Mouse (Mus musculus): ENCODE data around the gene Fam160b1. TPM values are rescaled to one million over a fixed set of nuclear protein-coding genes. Genes with fewer than 3 reads are reported as not detected.

Gene Fam160b1
- total RNA-seq, 4 experiments from 2014 or later = 10.0 to 12.1 (median 12.0) TPM

- DNase-seq (ENCODE audit: low spot score in 2 of 2) = no peak
Observed at GRCm38 (mm10) chr19:57417800-57418580, 57.5 kb downstream of the Fam160b1 start.

DNA sequence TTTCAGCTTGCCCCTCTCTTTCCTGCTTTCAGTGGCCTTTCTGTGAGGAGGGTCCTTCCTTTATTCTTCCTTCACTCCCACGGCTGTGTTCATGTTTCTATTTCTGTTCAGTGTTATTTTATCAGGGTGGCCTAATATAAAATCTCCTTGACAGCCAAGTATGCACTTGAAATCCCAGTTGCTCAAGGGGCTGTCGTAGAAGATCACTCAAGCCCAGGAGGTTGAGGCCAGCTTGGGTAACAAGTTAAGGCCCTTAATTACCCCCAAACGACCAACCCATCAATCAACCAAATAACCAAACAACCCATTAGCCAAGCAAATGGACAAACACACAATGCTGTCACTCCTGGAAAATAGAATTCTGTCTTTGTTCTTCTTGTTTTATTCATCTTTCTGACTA lies 62.9 kb downstream of the Fam160b1 start:
- no peak for DNase-seq (ENCODE audit: low spot score in 2 of 2)

DNA sequence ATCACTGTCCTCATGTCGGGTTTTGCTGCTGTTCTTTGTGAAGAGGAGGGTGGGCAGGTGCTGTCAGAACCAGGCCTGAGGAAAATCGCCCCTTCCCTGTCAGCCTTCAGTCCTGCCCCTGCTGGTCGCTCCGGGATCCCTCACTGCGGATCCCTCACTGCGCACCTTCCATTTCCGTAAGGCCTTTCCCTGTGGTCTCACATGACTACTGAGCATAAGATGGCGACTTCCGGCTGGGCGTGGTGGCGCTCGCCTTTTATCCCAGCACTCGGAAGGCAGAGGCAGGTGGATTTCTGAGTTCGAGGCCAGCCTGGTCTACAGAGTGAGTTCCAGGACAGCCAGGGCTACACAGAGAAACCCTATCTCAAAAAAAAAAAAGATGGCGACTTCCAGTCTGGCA lies 64.8 kb downstream of the Fam160b1 start:
- DNase-seq (ENCODE audit: low spot score in 2 of 2) = no peak

DNA sequence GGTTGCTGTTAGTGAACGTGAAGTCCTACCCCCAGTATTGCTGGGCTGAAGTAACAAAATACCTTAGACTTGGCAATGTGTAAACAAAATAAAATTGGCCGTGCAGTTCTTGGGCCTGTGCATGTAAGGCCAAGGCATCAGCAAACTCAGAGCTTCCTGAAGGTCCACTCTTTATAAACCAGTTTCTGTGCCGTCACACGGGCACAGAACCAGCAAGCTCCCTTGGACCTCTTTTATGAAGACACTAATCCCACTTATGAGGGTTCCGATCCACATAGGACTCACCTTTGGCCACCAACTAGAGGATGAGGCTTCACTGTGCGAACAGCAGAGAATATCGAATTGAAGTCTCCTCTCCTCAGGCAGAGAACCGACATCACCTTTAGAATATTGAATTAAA lies 66.4 kb downstream of the Fam160b1 start:
- no peak for DNase-seq (ENCODE audit: low spot score in 2 of 2)

GRCm38 (mm10) chr19:57427756-57428438 lies 67.4 kb downstream of the Fam160b1 start:
- DNase-seq (ENCODE audit: low spot score in 2 of 2) = no peak

- no peak for DNase-seq (ENCODE audit: low spot score in 2 of 2)
Observed at GRCm38 (mm10) chr19:57428641-57429040, 68.2 kb downstream of the Fam160b1 start.

DNA sequence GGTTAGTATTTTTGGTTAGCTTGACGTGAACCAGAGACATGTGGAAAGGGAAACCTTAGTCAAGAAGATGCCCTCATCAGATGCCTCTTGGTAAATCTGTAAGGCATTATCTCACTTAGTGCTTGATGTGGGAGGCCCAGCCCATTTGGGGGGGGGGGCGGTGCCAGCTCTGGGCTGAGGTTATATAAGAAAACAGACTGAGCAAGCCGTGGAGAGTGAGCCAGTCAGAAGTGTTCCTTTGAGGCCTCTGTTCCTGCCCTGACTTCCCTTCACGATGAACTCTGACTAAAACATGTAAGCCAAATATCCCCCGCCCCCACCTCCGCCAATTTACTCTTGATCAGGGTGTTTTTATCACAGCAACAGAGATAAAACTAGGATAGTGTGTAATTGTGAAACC lies 69.4 kb downstream of the Fam160b1 start:
- no peak for DNase-seq (ENCODE audit: low spot score in 2 of 2)

DNA sequence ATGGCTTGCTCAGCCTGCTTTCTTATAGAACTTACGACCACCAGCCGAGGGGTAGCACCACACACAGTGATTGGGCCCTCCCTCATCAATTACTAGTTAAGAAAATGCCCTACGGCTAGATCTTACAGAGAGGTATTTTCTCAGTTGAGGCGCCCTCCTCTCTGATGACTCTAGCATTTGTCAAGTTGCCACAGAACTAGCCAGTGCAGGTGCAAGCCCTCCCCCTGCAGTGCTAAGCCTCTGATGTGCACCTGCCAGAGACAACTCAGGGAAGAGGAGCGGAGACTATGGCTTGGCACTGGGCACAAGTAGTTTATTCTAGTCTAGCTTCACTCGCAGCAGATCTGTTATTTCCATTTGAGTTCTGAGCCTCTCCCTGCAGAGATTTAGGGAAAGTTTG lies 71.0 kb downstream of the Fam160b1 start:
- DNase-seq (ENCODE audit: low spot score in 2 of 2) = no peak

GRCm38 (mm10) chr19:57434024-57434423 lies 73.5 kb downstream of the Fam160b1 start:
- no peak for DNase-seq (ENCODE audit: low spot score in 2 of 2)

DNA sequence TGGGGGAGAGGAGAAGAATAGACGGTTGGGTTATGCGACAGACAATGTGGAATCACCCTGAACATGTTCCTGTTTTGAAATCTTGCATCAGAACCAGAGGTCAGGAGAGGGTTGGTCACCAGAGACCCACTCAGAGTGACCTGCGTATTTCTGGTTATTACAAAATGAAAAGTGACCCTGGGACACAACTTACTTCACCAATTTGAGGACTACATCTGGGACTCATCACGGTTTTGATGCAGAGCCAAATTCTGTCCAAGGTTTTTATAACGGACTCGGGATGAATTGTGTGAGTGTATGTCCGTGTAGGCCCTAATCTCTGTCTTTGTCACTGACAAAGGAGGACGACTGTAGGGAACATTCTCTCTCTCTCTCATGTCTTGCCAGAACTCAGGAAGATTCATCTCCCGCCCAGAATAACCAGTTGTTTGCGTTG lies 76.1 kb downstream of the Fam160b1 start:
- DNase-seq (ENCODE audit: low spot score in 2 of 2) = no peak

DNA sequence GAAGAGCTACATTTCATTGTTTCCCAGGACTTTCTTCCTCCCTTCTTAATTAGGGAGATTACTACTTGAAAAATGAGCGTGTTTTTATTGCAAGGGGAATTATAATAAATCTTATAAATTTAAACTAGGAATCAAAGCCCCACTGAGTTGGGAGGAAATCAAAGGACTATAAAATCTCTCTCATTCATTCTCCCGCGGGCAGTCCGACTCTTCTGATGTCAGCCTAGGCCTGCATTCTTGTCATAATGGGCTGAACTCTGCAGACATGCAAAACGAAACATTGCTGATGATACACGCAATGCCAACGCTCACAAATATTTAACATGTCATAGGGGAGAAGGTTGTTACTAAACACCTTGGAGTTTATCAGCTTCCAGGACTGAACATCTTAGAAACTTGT lies 76.6 kb downstream of the Fam160b1 start:
- no peak for DNase-seq (ENCODE audit: low spot score in 2 of 2)

Other genes starting within 250 kb of the Fam160b1 start
- 10 to 100 TPM; 37.8 to 51.1 (median 48.1) TPM for gene Ablim1, start 45.8 kb upstream of the Fam160b1 start, total RNA-seq (2022)
- gene Trub1, start 92.2 kb downstream of the Fam160b1 start, total RNA-seq (2022) = 1 to 10 TPM; 2.6 to 4.7 (median 4.0) TPM